Mouse (Mus musculus) heart, adult 2 months (tissue): ENCODE measurements around the gene Trim38.

Source experiments
- CTCF ChIP-seq: fragments of 200-600 bp; IDR thresholded peaks from 2 replicates; pipeline ENCODE4 v1.8.1; 2022; ENCODE audit warnings: antibody characterized with exemption, mild to moderate bottlenecking, moderate library complexity
- POLR2A ChIP-seq: fragments of 200-500 bp; IDR thresholded peaks from 2 replicates; pipeline ENCODE4 v1.6.1; 2011; ENCODE audit warnings: mild to moderate bottlenecking, low read depth, low read length, control low read depth; ENCODE audit not compliant: insufficient read depth

GRCm38 (mm10) chr13:23816148-23816547 is 46.4 kb downstream of the Trim38 start:
- TF ChIP-seq CTCF (0 out of 2 replicates have a peak, but pooled peaks have one; percentile 9), POLR2A (no peak)
